Mouse (Mus musculus) midbrain, embryonic 16.5 days (tissue): ENCODE results near the gene Spdef. TPM values are rescaled to one million over a fixed set of nuclear protein-coding genes. Genes with fewer than 3 reads are reported as not detected.

Experiments used
- ATAC-seq: fragments of 200-750 bp; cut with Nextera tagmentation; 2 replicates; pipeline ENCODE4 v1.8.0; 2017; ENCODE audit warnings: moderate TSS enrichment
- H3K27ac ChIP-seq: fragments of 300-500 bp; sonication (generic); 2 replicates; pipeline ENCODE4 v1.5.1; 2014; ENCODE audit warnings: mild to moderate bottlenecking, low read length, mixed read lengths
- H3K27me3 ChIP-seq: fragments of 300-500 bp; sonication (generic); 2 replicates; pipeline ENCODE4 v1.6.1; 2014; ENCODE audit warnings: low read depth, low read length, mixed read lengths; ENCODE audit not compliant: control insufficient read depth, insufficient read depth
- H3K36me3 ChIP-seq: fragments of 300-500 bp; sonication (generic); 2 replicates; pipeline ENCODE4 v1.6.1; 2014; ENCODE audit warnings: mild to moderate bottlenecking, low read length, moderate library complexity, mixed read lengths; ENCODE audit not compliant: control insufficient read depth, insufficient read depth
- H3K4me1 ChIP-seq: fragments of 300-500 bp; sonication (generic); 2 replicates; pipeline ENCODE4 v1.6.1; 2014; ENCODE audit warnings: mild to moderate bottlenecking, low read length, mixed read lengths; ENCODE audit not compliant: control insufficient read depth, insufficient read depth
- H3K4me2 ChIP-seq: fragments of 300-500 bp; sonication (generic); 2 replicates; pipeline ENCODE4 v1.6.1; 2014; ENCODE audit warnings: mild to moderate bottlenecking, low read length, mixed read lengths
- H3K4me3 ChIP-seq: fragments of 300-500 bp; sonication (generic); 2 replicates; pipeline ENCODE4 v1.5.1; 2014; ENCODE audit warnings: low read depth, mild to moderate bottlenecking, low read length, moderate library complexity, mixed read lengths
- H3K9ac ChIP-seq: fragments of 300-500 bp; sonication (generic); 2 replicates; pipeline ENCODE4 v1.6.1; 2014; ENCODE audit warnings: low read depth, low read length, mixed read lengths
- H3K9me3 ChIP-seq: fragments of 300-500 bp; sonication (generic); replicated peaks from 2 replicates; pipeline ENCODE4 v1.6.1; 2014; ENCODE audit warnings: mild to moderate bottlenecking, low read length, mixed read lengths; ENCODE audit not compliant: control insufficient read depth, poor library complexity, severe bottlenecking
- WGBS: fragments of 180-500 bp; shearing (Covaris S2); extraction: QIAGEN DNeasy Blood & Tissue Kit; methylation state at CpG from one replicate; pipeline ENCODE4 v1.1.7; 2014; 5-methylcytosine and 5-hydroxymethylcytosine counted together
- polyA plus RNA-seq: library from polyadenylated mRNA; unstranded; fragments of >200 nt; fragmentation: Nextera tagmentation; extraction: Ambion mirVana; gene quantifications from 2 replicates; pipeline ENCODE4 v1.2.1, GENCODE M21; 2015

The Spdef gene
- polyA plus RNA-seq, 1 experiment from 2014 or later, result 1.5 TPM

- Histone ChIP-seq H3K4me3 (no peak overlapping the region), H3K4me1 (peaks cover 9% of the 10 kb centered on the region), H3K27ac (0 out of 2 replicates have a peak overlapping the region, but pooled peaks have one; percentile 22), H3K9me3 (no peaks in the 10 kb centered on the region; the same call in 1 of the 2 replicates), H3K36me3 (0 out of 2 replicates have a peak, but pooled peaks cover 2% of the 10 kb centered on the region), H3K4me2 (peak overlapping the region; percentile 46), H3K9ac (peak overlapping the region; percentile 54; the same call in 1 of the 2 replicates), H3K27me3 (0 out of 2 replicates have a peak, but pooled peaks cover 4% of the 10 kb centered on the region)
- no peak for ATAC-seq
- 1% methylated on average over 33 of the region's 34 CpGs for WGBS
Observed at GRCm38 (mm10) chr17:27702518-27702917, 26.2 kb downstream of the Spdef start.

DNA sequence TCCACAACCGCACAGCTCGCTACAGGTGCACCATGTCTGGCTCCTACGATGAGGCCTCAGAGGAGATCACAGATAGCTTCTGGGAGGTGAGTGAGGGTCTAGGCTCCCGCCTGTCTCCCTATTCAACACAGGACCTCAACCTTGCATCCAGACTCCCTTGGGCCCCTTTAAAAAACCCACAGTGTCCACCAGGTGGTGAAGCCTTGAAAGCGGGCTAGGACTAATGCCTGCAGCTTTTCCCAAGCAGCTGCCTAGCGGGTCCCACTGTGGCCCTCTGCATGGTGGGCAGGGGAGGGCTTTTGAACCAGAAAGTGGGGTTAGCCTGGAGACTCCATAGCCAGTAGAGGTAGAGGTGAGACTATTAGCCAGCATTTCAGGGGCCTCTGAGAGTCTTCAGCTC lies 26.9 kb downstream of the Spdef start:
- no peak overlapping the region for H3K4me3 ChIP-seq

DNA sequence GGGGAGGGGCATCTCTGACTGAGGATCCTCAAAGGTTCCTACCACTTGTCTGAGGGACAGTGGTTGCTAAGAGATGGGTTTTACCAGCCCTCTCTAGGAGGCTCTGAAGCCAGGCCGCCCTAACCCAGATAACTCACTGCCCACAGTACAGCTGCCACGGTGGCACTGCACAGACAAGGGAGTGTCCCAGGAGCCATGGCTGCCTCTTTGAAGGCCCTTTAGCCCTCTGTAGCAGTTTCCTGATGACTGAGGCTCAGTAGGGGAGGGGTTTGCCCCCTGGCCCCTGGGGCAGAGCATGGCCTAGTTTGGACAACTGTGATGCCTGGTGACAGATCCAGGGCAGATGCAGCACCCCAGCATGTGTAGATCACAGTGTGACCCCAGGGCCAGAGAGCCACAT lies 27.9 kb downstream of the Spdef start:
- 45% methylated on average over 2 of the region's 2 CpGs for WGBS
- no peak for ATAC-seq
- H3K36me3 ChIP-seq, result no peaks in the 10 kb centered on the region
- no peaks in the 10 kb centered on the region; the same call in 1 of the 2 replicates for H3K9me3 ChIP-seq
- no peak overlapping the region for H3K9ac ChIP-seq
- H3K4me1 ChIP-seq, result peaks cover 9% of the 10 kb centered on the region
- H3K4me2 ChIP-seq, result no peak overlapping the region
- H3K4me3 ChIP-seq, result no peak overlapping the region
- 0 out of 2 replicates have a peak, but pooled peaks cover 2% of the 10 kb centered on the region for H3K27me3 ChIP-seq
- no peak overlapping the region for H3K27ac ChIP-seq

More for the DNA sequence above, 26.9 kb downstream of the Spdef start:
- Histone ChIP-seq H3K4me2 (no peak overlapping the region), H3K27ac (0 out of 2 replicates have a peak overlapping the region, but pooled peaks have one; percentile 33), H3K9me3 (no peaks in the 10 kb centered on the region; the same call in 1 of the 2 replicates), H3K36me3 (0 out of 2 replicates have a peak, but pooled peaks cover 2% of the 10 kb centered on the region), H3K27me3 (0 out of 2 replicates have a peak, but pooled peaks cover 4% of the 10 kb centered on the region), H3K9ac (0 out of 2 replicates have a peak overlapping the region, but pooled peaks have one; percentile 30), H3K4me1 (peaks cover 9% of the 10 kb centered on the region)
- 68% methylated on average over 6 of the region's 6 CpGs for WGBS
- ATAC-seq, result no peak

- Histone ChIP-seq H3K9ac (no peak overlapping the region), H3K27me3 (no peaks in the 10 kb centered on the region), H3K4me2 (no peak overlapping the region), H3K9me3 (no peaks in the 10 kb centered on the region; the same call in 1 of the 2 replicates), H3K4me1 (peaks cover 9% of the 10 kb centered on the region), H3K27ac (no peak overlapping the region), H3K36me3 (no peaks in the 10 kb centered on the region), H3K4me3 (no peak overlapping the region)
- ATAC-seq, result no peak
- WGBS, result 89% methylated on average over 17 of the region's 17 CpGs
Observed at GRCm38 (mm10) chr17:27699641-27700244, 29.0 kb downstream of the Spdef start.

DNA sequence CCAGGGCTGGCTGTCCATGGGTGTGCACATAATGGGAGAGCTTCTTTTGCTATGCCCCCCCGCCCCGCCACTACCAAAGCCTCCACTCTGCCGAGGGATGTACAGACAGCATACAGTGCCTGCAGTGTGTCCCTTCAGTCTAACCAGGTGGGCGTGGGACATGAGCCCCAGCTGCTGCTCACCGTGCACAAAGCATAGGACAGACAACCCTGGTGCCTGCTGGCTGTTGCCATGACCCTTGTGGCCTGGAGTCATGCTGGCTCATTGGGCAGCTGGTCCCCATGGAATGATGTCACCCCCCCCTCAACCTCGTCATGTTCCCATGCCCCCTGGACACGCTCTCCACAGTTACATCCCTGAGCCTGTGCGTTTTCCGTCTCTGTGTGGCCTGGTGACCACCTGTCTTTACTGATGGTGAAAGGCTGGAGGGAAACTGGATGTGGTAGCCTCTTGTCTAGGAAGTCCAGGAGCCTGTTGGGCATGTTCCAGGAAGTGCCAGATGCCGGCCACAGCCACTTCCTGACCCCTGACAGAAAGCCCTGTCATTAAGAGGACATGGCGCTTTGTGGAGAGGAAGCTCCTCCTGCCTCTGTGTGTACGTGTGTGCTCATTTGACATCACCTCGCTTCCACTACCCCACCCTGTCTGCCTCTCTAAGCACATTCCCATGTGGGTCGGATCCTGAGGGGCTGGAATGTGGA lies 37.6 kb downstream of the Spdef start:
- Histone ChIP-seq H3K4me3 (no peak overlapping the region), H3K27ac (no peak overlapping the region), H3K9me3 (no peaks in the 10 kb centered on the region), H3K4me2 (no peak overlapping the region), H3K36me3 (no peaks in the 10 kb centered on the region), H3K4me1 (peaks cover 9% of the 10 kb centered on the region), H3K9ac (no peak overlapping the region), H3K27me3 (no peaks in the 10 kb centered on the region)
- WGBS, result 77% methylated on average over 14 of the region's 14 CpGs
- 0 out of 2 replicates have a peak, but pooled peaks have one; percentile 12 for ATAC-seq

DNA sequence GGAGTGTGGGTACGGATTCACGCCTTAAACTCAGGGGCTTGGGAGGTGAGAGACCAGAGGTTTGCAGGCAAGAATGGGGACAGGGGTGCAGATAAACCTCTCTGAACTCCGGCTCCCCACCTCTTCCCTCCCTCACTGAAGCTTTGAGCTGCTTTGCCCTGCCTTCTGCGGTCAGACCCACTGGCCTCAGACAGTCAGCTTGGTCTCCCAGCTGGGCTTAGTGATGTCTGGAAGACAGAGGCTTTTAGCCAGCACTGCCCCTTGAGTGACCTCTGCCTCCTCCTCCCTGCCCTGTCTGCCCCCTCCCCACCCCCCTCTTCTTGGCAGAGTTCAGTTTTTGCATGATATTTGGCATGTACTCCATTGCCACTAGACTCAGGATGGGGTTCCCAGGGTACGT lies 42.4 kb downstream of the Spdef start:
- Histone ChIP-seq H3K36me3 (no peaks in the 10 kb centered on the region), H3K4me3 (peak overlapping the region; percentile 77), H3K4me2 (peak overlapping the region; percentile 92), H3K4me1 (peaks cover 18% of the 10 kb centered on the region), H3K27me3 (no peaks in the 10 kb centered on the region), H3K9ac (peak overlapping the region; percentile 91; the same call in 1 of the 2 replicates), H3K9me3 (no peaks in the 10 kb centered on the region), H3K27ac (no peak overlapping the region)
- no peak for ATAC-seq
- WGBS, result 41% methylated on average over 5 of the region's 5 CpGs

DNA sequence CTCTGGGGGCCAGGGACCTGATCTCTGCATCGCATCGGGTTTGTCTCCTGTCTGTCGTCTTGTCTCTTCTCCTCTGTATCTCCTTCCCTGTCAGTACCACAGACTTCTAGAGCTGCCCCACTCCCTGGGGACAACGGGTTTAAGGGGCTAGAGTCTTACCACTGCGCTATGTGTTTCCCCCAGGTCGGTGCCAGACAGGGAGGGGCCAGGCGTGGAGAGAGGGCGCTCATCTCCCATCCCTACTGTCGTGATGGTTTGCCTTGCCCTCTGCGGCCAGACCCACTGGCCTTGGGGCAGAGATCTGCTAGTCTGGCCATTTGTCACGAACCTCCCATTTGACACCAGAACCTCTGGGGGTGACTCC lies 43.2 kb downstream of the Spdef start:
- Histone ChIP-seq H3K4me3 (peak overlapping the region; percentile 77), H3K36me3 (no peaks in the 10 kb centered on the region), H3K4me2 (peak overlapping the region; percentile 92), H3K9ac (peak overlapping the region; percentile 91), H3K27me3 (no peaks in the 10 kb centered on the region), H3K27ac (peak overlapping the region; percentile 58), H3K9me3 (no peaks in the 10 kb centered on the region), H3K4me1 (peaks cover 18% of the 10 kb centered on the region)
- ATAC-seq, result peak; percentile 67
- WGBS, result 3% methylated on average over 11 of the region's 11 CpGs

- H3K27me3 ChIP-seq, result no peaks in the 10 kb centered on the region
- peak overlapping the region; percentile 91 for H3K9ac ChIP-seq
- H3K4me2 ChIP-seq, result peak overlapping the region; percentile 92
- H3K9me3 ChIP-seq, result no peaks in the 10 kb centered on the region
- peak; percentile 62 for ATAC-seq
- H3K4me3 ChIP-seq, result peak overlapping the region; percentile 77
- H3K36me3 ChIP-seq, result no peaks in the 10 kb centered on the region
- H3K4me1 ChIP-seq, result peaks cover 18% of the 10 kb centered on the region
- WGBS, result under 1% methylated on average over 42 of the region's 53 CpGs
- peak overlapping the region; percentile 58 for H3K27ac ChIP-seq
Observed at GRCm38 (mm10) chr17:27684886-27685549, 43.7 kb downstream of the Spdef start.
